Mouse (Mus musculus): ENCODE results near the gene Ncdn. TPM values are rescaled to one million over a fixed set of nuclear protein-coding genes. Genes with fewer than 3 reads are reported as not detected.

Ncdn gene
- polyA plus RNA-seq, 1 experiment from 2014 or later: 91.8 TPM

DNA sequence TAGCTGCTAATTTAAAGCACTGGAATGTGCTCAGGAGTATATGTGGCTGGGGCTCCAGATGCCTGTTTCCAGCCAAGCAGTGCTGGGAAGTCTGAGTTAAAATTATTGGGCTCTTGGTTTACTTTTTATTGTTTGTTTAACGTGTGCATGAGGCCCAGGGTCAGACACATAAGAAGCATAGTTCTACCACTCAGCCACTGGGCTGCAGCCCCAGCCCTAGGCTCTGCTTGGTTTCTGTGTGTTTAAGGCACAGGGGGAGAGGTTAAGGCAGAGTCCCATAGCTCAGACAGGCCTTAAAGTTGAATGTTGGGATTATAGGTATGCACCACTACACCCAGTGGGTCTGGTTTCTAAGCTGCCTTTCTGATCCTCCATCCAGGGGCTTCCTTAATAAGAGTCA is 21.9 kb upstream of the Ncdn start:
- peaks cover 8% of the 10 kb centered on the region; the same call in 1 of the 2 replicates for H3K36me3 ChIP-seq (ENCODE audit: control insufficient read depth, insufficient read depth, low read length)
- no peak overlapping the region for H3K4me2 ChIP-seq (ENCODE audit: low read length)
- 94% methylated on average over 1 of the region's 1 CpGs for WGBS
- no peak overlapping the region for H3K27ac ChIP-seq (replicated peaks; ENCODE audit: low read depth, low read length)
- ATAC-seq (ENCODE audit: low FRiP score, low TSS enrichment): no peak
- H3K4me1 ChIP-seq (ENCODE audit: control insufficient read depth, insufficient read depth, low read length): peaks cover 22% of the 10 kb centered on the region
- no peaks in the 10 kb centered on the region for H3K27me3 ChIP-seq (ENCODE audit: control insufficient read depth, insufficient read depth, low read length)
- no peak overlapping the region for H3K4me3 ChIP-seq (replicated peaks; ENCODE audit: low read depth, low read length)
- no peaks in the 10 kb centered on the region for H3K9me3 ChIP-seq (ENCODE audit: control insufficient read depth, low read length)
- H3K9ac ChIP-seq (replicated peaks; ENCODE audit: low read length): no peak overlapping the region
- no peak for DNase-seq

DNA sequence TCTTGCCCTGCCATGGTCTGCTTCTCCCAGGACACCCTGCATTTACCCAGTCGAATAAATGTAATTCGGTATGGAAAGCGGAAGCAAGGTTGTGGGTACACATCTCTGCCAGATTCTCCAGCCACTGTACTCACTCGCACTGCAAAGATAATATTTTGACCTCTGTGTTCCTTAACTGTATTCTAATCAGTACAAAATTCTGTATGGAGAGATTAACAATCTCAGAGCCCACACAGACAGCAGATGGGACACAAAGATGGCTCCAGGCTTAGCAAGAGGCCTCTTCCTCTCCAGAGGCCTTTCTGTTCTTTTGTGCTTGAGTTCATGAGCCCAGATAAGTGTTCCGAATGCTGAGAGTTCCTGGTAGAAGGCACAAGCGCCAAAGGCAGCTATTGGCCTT is 20.6 kb upstream of the Ncdn start:
- Histone ChIP-seq H3K4me2 (ENCODE audit: low read length) (no peak overlapping the region), H3K4me1 (ENCODE audit: control insufficient read depth, insufficient read depth, low read length) (peaks cover 9% of the 10 kb centered on the region), H3K36me3 (ENCODE audit: control insufficient read depth, insufficient read depth, low read length) (peaks cover 8% of the 10 kb centered on the region; the same call in 1 of the 2 replicates), H3K4me3 (replicated peaks; ENCODE audit: low read depth, low read length) (no peak overlapping the region), H3K27ac (replicated peaks; ENCODE audit: low read depth, low read length) (no peak overlapping the region), H3K9ac (replicated peaks; ENCODE audit: low read length) (no peak overlapping the region), H3K27me3 (ENCODE audit: control insufficient read depth, insufficient read depth, low read length) (no peaks in the 10 kb centered on the region), H3K9me3 (ENCODE audit: control insufficient read depth, low read length) (no peaks in the 10 kb centered on the region)
- ATAC-seq (ENCODE audit: low FRiP score, low TSS enrichment) (no peak), DNase-seq (no peak)
- 86% methylated on average over 6 of the region's 6 CpGs for WGBS

DNA sequence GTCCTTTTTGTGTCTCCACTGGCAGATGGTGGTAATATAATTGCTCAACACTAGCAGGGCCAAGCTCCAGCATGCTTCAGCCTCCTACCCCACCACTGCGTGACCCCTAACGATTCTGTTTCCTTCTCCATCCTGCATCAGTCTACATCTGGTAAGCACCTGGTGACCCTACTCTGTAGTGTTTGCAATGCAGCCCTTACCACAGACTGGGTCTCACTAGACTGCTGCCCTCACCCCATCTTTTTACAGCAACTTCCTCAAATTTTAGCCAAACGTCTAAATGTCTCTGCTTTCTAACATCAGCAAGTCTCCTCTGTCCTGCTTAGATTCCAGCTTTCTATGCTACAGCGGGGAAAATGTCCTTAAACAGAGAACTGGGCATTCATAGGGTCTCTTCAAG is 17.6 kb upstream of the Ncdn start:
- Histone ChIP-seq H3K4me1 (ENCODE audit: control insufficient read depth, insufficient read depth, low read length) (no peaks in the 10 kb centered on the region), H3K9ac (replicated peaks; ENCODE audit: low read length) (no peak overlapping the region), H3K4me3 (replicated peaks; ENCODE audit: low read depth, low read length) (no peak overlapping the region), H3K9me3 (ENCODE audit: control insufficient read depth, low read length) (no peaks in the 10 kb centered on the region), H3K27me3 (ENCODE audit: control insufficient read depth, insufficient read depth, low read length) (no peaks in the 10 kb centered on the region), H3K27ac (replicated peaks; ENCODE audit: low read depth, low read length) (no peak overlapping the region), H3K36me3 (ENCODE audit: control insufficient read depth, insufficient read depth, low read length) (peaks cover 14% of the 10 kb centered on the region), H3K4me2 (ENCODE audit: low read length) (no peak overlapping the region)
- WGBS: 93% methylated on average over 4 of the region's 4 CpGs
- ATAC-seq (ENCODE audit: low FRiP score, low TSS enrichment) (no peak), DNase-seq (no peak)

DNA sequence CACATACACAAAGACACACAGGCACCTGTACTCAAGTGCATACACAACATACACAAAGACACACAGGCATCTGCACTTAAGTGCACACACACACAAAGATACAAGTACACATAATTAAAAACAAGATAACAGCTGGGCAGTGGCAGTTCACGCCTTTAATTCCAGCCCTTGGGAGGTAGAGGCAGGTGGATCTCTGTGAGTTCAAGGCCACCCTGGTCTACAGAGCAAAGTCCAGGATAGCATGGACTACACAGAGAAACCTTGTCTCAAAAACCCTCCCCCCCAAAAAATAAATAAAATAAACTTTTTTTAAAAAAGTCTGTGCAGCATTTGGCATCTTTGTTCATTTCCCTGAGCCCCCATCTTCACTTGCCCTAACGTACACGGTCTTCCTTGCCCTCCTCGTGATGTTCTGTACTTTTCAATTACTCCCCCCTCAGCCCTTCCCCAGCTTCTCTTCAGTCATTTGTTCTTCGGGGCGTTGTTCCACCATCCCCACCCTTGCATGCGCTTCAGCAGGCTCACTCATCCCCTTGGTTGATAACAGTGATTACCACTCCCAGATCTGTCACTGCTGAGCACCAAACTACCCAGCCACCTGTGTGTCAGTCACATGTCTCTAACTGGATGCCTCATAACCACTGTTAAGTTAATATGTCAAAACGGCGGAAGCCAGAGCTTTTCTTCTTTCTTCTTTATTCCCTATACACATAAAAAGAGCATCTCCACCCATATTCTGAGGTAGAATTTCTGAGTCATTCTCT is 16.7 kb upstream of the Ncdn start:
- 95% methylated on average over 9 of the region's 9 CpGs for WGBS
- ATAC-seq (ENCODE audit: low FRiP score, low TSS enrichment) (no peak), DNase-seq (no peak)
- no peak overlapping the region for H3K27ac ChIP-seq (replicated peaks; ENCODE audit: low read depth, low read length)
- H3K4me2 ChIP-seq (ENCODE audit: low read length): no peak overlapping the region
- no peaks in the 10 kb centered on the region for H3K4me1 ChIP-seq (ENCODE audit: control insufficient read depth, insufficient read depth, low read length)
- no peak overlapping the region for H3K9ac ChIP-seq (replicated peaks; ENCODE audit: low read length)
- H3K9me3 ChIP-seq (ENCODE audit: control insufficient read depth, low read length): no peaks in the 10 kb centered on the region
- H3K36me3 ChIP-seq (ENCODE audit: control insufficient read depth, insufficient read depth, low read length): peaks cover 14% of the 10 kb centered on the region
- no peaks in the 10 kb centered on the region for H3K27me3 ChIP-seq (ENCODE audit: control insufficient read depth, insufficient read depth, low read length)
- H3K4me3 ChIP-seq (replicated peaks; ENCODE audit: low read depth, low read length): no peak overlapping the region

DNA sequence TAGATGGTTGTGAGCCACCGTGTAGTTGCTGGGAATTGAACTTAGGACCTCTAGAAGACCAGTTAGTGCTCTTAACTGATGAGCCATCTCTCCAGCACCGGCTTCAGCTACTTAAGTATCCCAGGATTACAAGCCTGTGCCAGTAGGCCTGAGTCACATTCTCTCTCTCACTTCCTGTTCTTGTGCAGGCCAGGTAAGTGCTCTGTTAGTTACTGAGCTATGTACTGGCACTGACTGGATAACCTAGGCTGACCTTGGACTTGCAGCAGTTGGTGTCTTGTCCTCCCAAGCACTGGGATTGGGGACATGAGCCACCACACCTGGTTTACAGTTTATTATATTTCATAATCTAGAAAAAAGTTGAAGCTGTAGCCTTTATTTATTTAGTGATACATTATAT is 10.2 kb upstream of the Ncdn start:
- Histone ChIP-seq H3K9ac (replicated peaks; ENCODE audit: low read length) (no peak overlapping the region), H3K27ac (replicated peaks; ENCODE audit: low read depth, low read length) (no peak overlapping the region), H3K9me3 (ENCODE audit: control insufficient read depth, low read length) (no peaks in the 10 kb centered on the region), H3K36me3 (ENCODE audit: control insufficient read depth, insufficient read depth, low read length) (peaks cover 35% of the 10 kb centered on the region), H3K27me3 (ENCODE audit: control insufficient read depth, insufficient read depth, low read length) (no peaks in the 10 kb centered on the region), H3K4me1 (ENCODE audit: control insufficient read depth, insufficient read depth, low read length) (no peaks in the 10 kb centered on the region), H3K4me3 (replicated peaks; ENCODE audit: low read depth, low read length) (no peak overlapping the region), H3K4me2 (ENCODE audit: low read length) (no peak overlapping the region)
- DNase-seq (no peak), ATAC-seq (ENCODE audit: low FRiP score, low TSS enrichment) (no peak)
- WGBS: 90% methylated on average over 2 of the region's 2 CpGs

DNA sequence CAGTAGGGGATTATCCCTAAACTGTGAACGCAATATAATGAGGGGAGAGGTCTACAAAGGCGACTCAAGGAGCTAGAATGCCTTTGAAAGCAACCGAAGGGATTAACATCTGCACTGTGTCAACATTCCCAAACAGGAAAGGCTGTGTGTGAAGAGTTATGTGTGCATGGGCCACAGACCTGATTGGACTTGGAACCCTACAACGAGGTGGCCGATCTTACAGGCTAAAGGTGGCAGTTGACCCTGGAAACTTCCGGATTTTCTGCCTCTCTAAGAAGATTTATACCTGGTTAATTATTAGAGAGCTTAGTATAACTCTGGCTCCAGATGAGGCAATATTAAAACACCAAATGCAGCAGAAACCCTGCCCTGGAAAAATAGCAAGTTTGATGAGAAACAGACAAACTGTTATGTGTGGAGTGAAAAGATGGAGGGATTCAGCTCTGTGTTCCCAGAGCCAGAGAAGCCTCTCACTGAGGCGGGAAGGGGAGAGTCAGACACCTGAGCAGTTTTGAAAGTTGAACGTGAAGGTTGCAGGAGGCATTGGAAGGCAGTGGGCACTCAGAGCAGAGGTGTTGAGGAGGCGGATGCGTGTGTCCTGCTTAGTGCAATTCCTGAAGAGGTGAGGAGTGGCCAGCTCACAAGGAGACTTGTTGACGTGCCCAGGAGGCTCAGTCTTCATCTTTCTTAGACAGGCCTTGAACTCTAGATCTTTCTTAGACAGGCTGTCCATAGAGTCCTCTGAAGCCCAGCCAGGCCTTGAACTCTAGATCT is 9.5 kb upstream of the Ncdn start:
- ATAC-seq (ENCODE audit: low FRiP score, low TSS enrichment): no peak
- WGBS: 65% methylated on average over 11 of the region's 11 CpGs

DNA sequence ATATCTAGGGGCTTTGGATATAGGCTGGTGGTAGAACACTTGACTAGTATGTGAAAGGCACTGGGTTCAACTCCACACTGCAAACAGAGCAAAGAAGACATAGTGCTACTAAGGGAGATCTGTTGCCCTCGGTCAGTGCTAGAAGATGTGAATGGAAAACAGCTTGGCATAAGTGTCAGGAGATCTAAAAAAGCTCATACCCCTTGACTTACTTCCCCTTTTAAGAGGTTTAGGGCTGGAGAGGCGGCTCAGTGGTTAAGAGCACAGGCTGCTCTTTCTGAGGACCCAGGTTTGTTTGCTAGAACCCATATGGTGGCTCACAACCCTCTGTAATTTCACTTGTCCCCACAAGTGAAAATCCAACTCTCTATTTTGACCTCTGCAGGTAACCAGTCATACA is 6.2 kb upstream of the Ncdn start:
- H3K9me3 ChIP-seq (ENCODE audit: control insufficient read depth, low read length): no peaks in the 10 kb centered on the region
- no peak overlapping the region for H3K4me2 ChIP-seq (ENCODE audit: low read length)
- WGBS: 91% methylated on average over 2 of the region's 2 CpGs
- peaks cover 45% of the 10 kb centered on the region for H3K36me3 ChIP-seq (ENCODE audit: control insufficient read depth, insufficient read depth, low read length)
- no peaks in the 10 kb centered on the region for H3K27me3 ChIP-seq (ENCODE audit: control insufficient read depth, insufficient read depth, low read length)
- DNase-seq (no peak), ATAC-seq (ENCODE audit: low FRiP score, low TSS enrichment) (no peak)
- no peak overlapping the region for H3K27ac ChIP-seq (replicated peaks; ENCODE audit: low read depth, low read length)
- H3K4me3 ChIP-seq (replicated peaks; ENCODE audit: low read depth, low read length): no peak overlapping the region
- H3K4me1 ChIP-seq (ENCODE audit: control insufficient read depth, insufficient read depth, low read length): peaks cover 5% of the 10 kb centered on the region
- no peak overlapping the region for H3K9ac ChIP-seq (replicated peaks; ENCODE audit: low read length)

More for the DNA sequence above, 9.5 kb upstream of the Ncdn start:
- Histone ChIP-seq H3K27me3 (ENCODE audit: control insufficient read depth, insufficient read depth, low read length) (no peaks in the 10 kb centered on the region), H3K9me3 (ENCODE audit: control insufficient read depth, low read length) (no peaks in the 10 kb centered on the region), H3K36me3 (ENCODE audit: control insufficient read depth, insufficient read depth, low read length) (peaks cover 39% of the 10 kb centered on the region), H3K4me2 (ENCODE audit: low read length) (no peak overlapping the region), H3K27ac (replicated peaks; ENCODE audit: low read depth, low read length) (no peak overlapping the region), H3K4me1 (ENCODE audit: control insufficient read depth, insufficient read depth, low read length) (no peaks in the 10 kb centered on the region), H3K9ac (replicated peaks; ENCODE audit: low read length) (no peak overlapping the region), H3K4me3 (replicated peaks; ENCODE audit: low read depth, low read length) (no peak overlapping the region)
- no peak for DNase-seq

DNA sequence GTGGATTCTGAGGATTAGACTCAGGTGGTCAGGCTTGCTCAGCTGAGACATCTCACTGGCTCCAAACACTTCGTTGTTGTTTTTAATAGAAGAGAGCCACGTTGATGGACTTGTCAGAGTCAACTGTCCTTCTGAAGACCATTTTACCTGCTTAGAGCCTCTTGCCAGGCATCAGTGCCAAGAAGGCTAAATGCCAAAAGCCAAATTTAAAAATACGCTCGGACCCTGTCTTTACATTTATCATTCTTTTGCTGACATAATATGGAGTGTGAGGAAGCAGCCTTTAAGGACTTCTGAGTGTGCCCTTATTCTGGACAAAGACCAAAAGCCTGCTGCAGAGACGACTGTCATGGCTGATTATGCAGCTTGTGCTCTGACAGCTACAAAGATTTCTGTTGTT is 5.1 kb upstream of the Ncdn start:
- DNase-seq (no peak), ATAC-seq (ENCODE audit: low FRiP score, low TSS enrichment) (no peak)
- H3K27ac ChIP-seq (replicated peaks; ENCODE audit: low read depth, low read length): no peak overlapping the region
- no peaks in the 10 kb centered on the region for H3K9me3 ChIP-seq (ENCODE audit: control insufficient read depth, low read length)
- 86% methylated on average over 5 of the region's 5 CpGs for WGBS
- no peak overlapping the region for H3K4me3 ChIP-seq (replicated peaks; ENCODE audit: low read depth, low read length)
- no peak overlapping the region for H3K4me2 ChIP-seq (ENCODE audit: low read length)
- no peaks in the 10 kb centered on the region for H3K27me3 ChIP-seq (ENCODE audit: control insufficient read depth, insufficient read depth, low read length)
- no peak overlapping the region for H3K9ac ChIP-seq (replicated peaks; ENCODE audit: low read length)
- peaks cover 42% of the 10 kb centered on the region for H3K36me3 ChIP-seq (ENCODE audit: control insufficient read depth, insufficient read depth, low read length)
- H3K4me1 ChIP-seq (ENCODE audit: control insufficient read depth, insufficient read depth, low read length): peaks cover 8% of the 10 kb centered on the region

DNA sequence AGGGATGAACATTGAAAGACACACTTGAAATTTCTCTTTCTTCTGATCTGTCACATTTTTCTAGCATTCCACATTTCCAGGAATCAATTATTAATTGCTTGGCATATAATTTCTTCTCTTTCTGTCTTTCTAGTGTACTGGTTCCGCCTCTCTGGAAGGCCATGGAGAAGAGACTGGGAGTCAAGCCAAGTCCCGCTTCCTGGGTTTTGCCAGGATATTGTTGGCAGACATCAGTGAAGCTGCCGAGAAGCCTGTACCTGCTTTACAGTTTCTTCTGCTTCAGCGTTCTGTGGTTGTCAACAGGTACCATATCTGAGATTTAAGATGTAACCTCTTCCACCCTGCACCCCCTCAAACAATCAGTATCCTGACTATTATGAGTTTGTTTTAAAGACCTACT is 3.5 kb upstream of the Ncdn start:
- H3K4me2 ChIP-seq (ENCODE audit: low read length): no peak overlapping the region
- H3K4me3 ChIP-seq (replicated peaks; ENCODE audit: low read depth, low read length): no peak overlapping the region
- DNase-seq (no peak), ATAC-seq (ENCODE audit: low FRiP score, low TSS enrichment) (no peak)
- no peak overlapping the region for H3K9ac ChIP-seq (replicated peaks; ENCODE audit: low read length)
- 86% methylated on average over 4 of the region's 4 CpGs for WGBS
- H3K9me3 ChIP-seq (ENCODE audit: control insufficient read depth, low read length): no peaks in the 10 kb centered on the region
- H3K27ac ChIP-seq (replicated peaks; ENCODE audit: low read depth, low read length): no peak overlapping the region
- H3K4me1 ChIP-seq (ENCODE audit: control insufficient read depth, insufficient read depth, low read length): peaks cover 15% of the 10 kb centered on the region
- H3K36me3 ChIP-seq (ENCODE audit: control insufficient read depth, insufficient read depth, low read length): peaks cover 32% of the 10 kb centered on the region
- no peaks in the 10 kb centered on the region for H3K27me3 ChIP-seq (ENCODE audit: control insufficient read depth, insufficient read depth, low read length)

Data from midbrain, embryonic 14.5 days (tissue).